In the genomic region with DNA sequence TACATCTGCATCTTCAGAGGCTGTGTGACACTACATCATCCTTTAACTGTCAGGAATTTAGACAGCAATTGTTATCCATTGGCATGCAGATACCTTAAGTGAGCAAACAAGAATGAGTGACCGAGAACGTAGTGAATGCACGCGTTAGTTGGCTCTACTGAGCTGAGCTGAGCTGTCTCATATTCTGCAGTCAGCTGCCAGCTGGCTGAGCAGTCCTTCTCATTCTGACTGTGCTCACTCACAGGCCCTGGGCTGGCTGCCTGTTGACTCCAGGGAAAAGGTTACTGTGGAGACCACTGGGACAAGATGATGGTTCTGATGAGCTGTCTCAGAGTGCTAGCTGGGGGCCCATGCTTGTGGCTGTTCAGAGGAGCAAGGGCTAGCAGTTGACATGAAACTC, we compare ENCODE assay signal across 11 mouse cellular contexts. TPM values are rescaled to one million over a fixed set of nuclear protein-coding genes. Genes with fewer than 3 reads are reported as not detected.
DNase-seq lines count a peak whose midpoint lies in the region; ATAC-seq and TF ChIP-seq lines count a peak whose summit lies in the region.
"Had no signal": no experiment of that assay in that cellular context is flagged by ENCODE, and none has a peak within 500 bp of the region (broad histone marks: within the 10 kb centered on the region; RNA-seq: fewer than 3 reads in every experiment).

No protein-coding gene starts in this region.

- H3K4me2 ChIP-seq in lung, embryonic 14.5 days: no peak overlapping the region
- H3K4me2 ChIP-seq: liver, embryonic 15.5 days had no signal

- no peak for TF ChIP-seq CTCF in gastrocnemius, adult 2 months (IDR thresholded peaks at IDR 0.05)
- TF ChIP-seq CTCF in lung, embryonic 14.5 days (IDR thresholded peaks at IDR 0.05; ENCODE audit: low read depth): no peak
- TF ChIP-seq CTCF in thymus, adult 2 months (IDR thresholded peaks at IDR 0.05; ENCODE audit: borderline replicate concordance, control insufficient read depth, extremely low read depth, insufficient read depth, low read length, poor library complexity): no peak

- peak; percentile 65; the same call in 1 of the 2 replicates for ATAC-seq in lung, embryonic 14.5 days (ENCODE audit: insufficient read depth)

- H3K27ac ChIP-seq in gastrocnemius, adult 2 months: no peak overlapping the region; the same call in 1 of the 2 replicates
- no peak overlapping the region for H3K27ac ChIP-seq in lung, embryonic 14.5 days (ENCODE audit: low read depth)
- no peak overlapping the region for H3K27ac ChIP-seq in thymus, adult 2 months (ENCODE audit: control insufficient read depth, insufficient read depth, low read length)
- H3K27ac ChIP-seq: liver, embryonic 15.5 days had no signal

- no peaks in the 10 kb centered on the region for H3K4me1 ChIP-seq in lung, embryonic 14.5 days (ENCODE audit: insufficient read depth)
- H3K4me1 ChIP-seq in thymus, adult 2 months (replicated peaks; ENCODE audit: control insufficient read depth, insufficient read depth, low read length): no peaks in the 10 kb centered on the region

- peak; percentile 25 for DNase-seq in adrenal gland, postnatal 14 days
- DNase-seq in adrenal gland, adult 2 months: no peak
- DNase-seq in left cerebral cortex, postnatal 4 days: peak; percentile 77
- no peak for DNase-seq in left cerebral cortex, postnatal 10 days (ENCODE audit: extremely low spot score in 1 of 2, low spot score in 2 of 2)
- DNase-seq in gastrocnemius, adult 2 months: peak; percentile 81
- peak; percentile 45 for DNase-seq in lung, embryonic 14.5 days
- DNase-seq in thymus, postnatal 4 days: no peak
- no peak for DNase-seq in thymus, adult 2 months
- DNase-seq: adrenal gland, adult 8-10 months; kidney, postnatal 14 days had no signal

- H3K4me3 ChIP-seq in gastrocnemius, adult 2 months: no peak overlapping the region
- H3K4me3 ChIP-seq in lung, embryonic 14.5 days (ENCODE audit: low read depth, low read length): no peak overlapping the region
- H3K4me3 ChIP-seq in thymus, adult 2 months (ENCODE audit: control insufficient read depth, insufficient read depth, low read length): no peak overlapping the region
- H3K4me3 ChIP-seq: liver, embryonic 15.5 days had no signal

- H3K27me3 ChIP-seq in lung, embryonic 14.5 days (ENCODE audit: insufficient read depth, low read length): no peaks in the 10 kb centered on the region
- no peaks in the 10 kb centered on the region for H3K27me3 ChIP-seq in thymus, adult 2 months (ENCODE audit: control insufficient read depth, insufficient read depth, low read length)
- H3K27me3 ChIP-seq: liver, embryonic 15.5 days had no signal

- no peak overlapping the region for H3K9ac ChIP-seq in lung, embryonic 14.5 days
- H3K9ac ChIP-seq: liver, embryonic 15.5 days had no signal

- intact Hi-C loops in left cerebral cortex, postnatal 4 days (cut with DNase I): no loop called here
- intact Hi-C loops in left cerebral cortex, postnatal 10 days (cut with DNase I): no loop called here
- intact Hi-C loops in gastrocnemius, adult 2 months (cut with DNase I): no loop called here

- WGBS in lung, embryonic 14.5 days: 55% methylated on average over 4 of the region's 4 CpGs
- 97% methylated on average over 4 of the region's 4 CpGs for WGBS in thymus, adult 2 months

- no peak for TF ChIP-seq POLR2A in thymus, adult 2 months (IDR thresholded peaks at IDR 0.05; ENCODE audit: control insufficient read depth, extremely low read depth, insufficient read depth, low read length, poor library complexity)

- H3K9me3 ChIP-seq in lung, embryonic 14.5 days (ENCODE audit: low read depth, low read length): no peaks in the 10 kb centered on the region
- H3K9me3 ChIP-seq: liver, embryonic 15.5 days had no signal

- H3K36me3 ChIP-seq in lung, embryonic 14.5 days (ENCODE audit: insufficient read depth): no peaks in the 10 kb centered on the region
- H3K36me3 ChIP-seq in thymus, adult 2 months (ENCODE audit: control insufficient read depth, insufficient read depth, low read length): no peaks in the 10 kb centered on the region
- H3K36me3 ChIP-seq: liver, embryonic 15.5 days had no signal

RNA-seq across cellular contexts. Expression of a gene that starts 9.4 kb away (rescaled TPM):
- total RNA-seq in adrenal gland, postnatal 14 days (2021): 108 and 115 TPM in 2 replicates
- total RNA-seq in adrenal gland, adult 2 months (2021): 100 to 1,000 TPM in 1 of 2 experiments, 10 to 100 TPM in 1; 41.9 to 147 TPM
- polyA plus RNA-seq in adrenal gland, adult 2 months (2012; rRNA removed): 64.3 and 72.1 TPM in 2 replicates
- total RNA-seq in left cerebral cortex, postnatal 4 days (2021): 10 to 100 TPM; 36.6 to 43.5 TPM
- 10 to 100 TPM; 47.1 to 53.3 TPM for total RNA-seq in left cerebral cortex, postnatal 10 days (2021)
- total RNA-seq in gastrocnemius, adult 2 months (2021): 1 to 10 TPM; 6.6 to 9.4 TPM
- polyA plus RNA-seq in lung, embryonic 14.5 days (2014; fragmentation: Nextera tagmentation; extraction: Ambion mirVana): 137 and 138 TPM in 2 replicates
- 7.4 and 8.4 TPM in 2 replicates for polyA plus RNA-seq in thymus, adult 2 months (2012; rRNA removed)

Comparison
In these comparisons a context has a peak if more than half of its experiments do, and no peak if none do; other contexts are left out.
1. DNase-seq: peak in adrenal gland, postnatal 14 days (single experiment), left cerebral cortex, postnatal 4 days (single experiment), gastrocnemius, adult 2 months (single experiment) and lung, embryonic 14.5 days (single experiment); none in adrenal gland, adult 2 months (single experiment), left cerebral cortex, postnatal 10 days (0 of 2), thymus, postnatal 4 days (single experiment) and thymus, adult 2 months (single experiment).